Mouse (Mus musculus) left cerebral cortex, postnatal 25 days (tissue): ENCODE results near the gene Auts2. TPM values are rescaled to one million over a fixed set of nuclear protein-coding genes. Genes with fewer than 3 reads are reported as not detected.
A peak's percentile ranks its signal among the peaks of the same experiment; 100 is the strongest.
"Not testable (repeated sequence)": the region's sequence is repeated elsewhere in the genome, so short reads cannot be mapped to it uniquely, and the experiment has no call there.

Experiments used
- DNase-seq, 2 experiments: peaks; one replicate each; pipeline ENCODE4 v3.0.0; 2022; ENCODE audit warnings: low spot score in 2 of 2, mixed read lengths in 1 of 2
- intact Hi-C: fragments of 180-260 bp; cut with DNase I; formaldehyde crosslinking; loops from one replicate; pipeline ENCODE4 v1.15.1; 2025
- total RNA-seq, 2 experiments: library from RNA; stranded (reverse); gene quantifications; 2 replicates each; pipeline ENCODE4 v1.2.3; 2021

The Auts2 gene
- 100 to 1,000 TPM in 1 of 2 experiments, 10 to 100 TPM in 1; 95.9 to 104 TPM for total RNA-seq

- peak; percentile 83 to 88 for DNase-seq
- intact Hi-C loops = loop anchor here (5.0 to 10.0 kb wide), 7 partner anchors 71 to 1041 kb away; no protein-coding TSS in a partner anchor
These were observed at the start of gene Auts2 for GRCm38 (mm10) chr5:132543118-132544071. Gene Auts2, minus strand, starts transcription at chr5:132543344.

- intact Hi-C loops = no loop called here
- no peak for DNase-seq
These were observed 48.9 kb upstream of the Auts2 start for GRCm38 (mm10) chr5:132591721-132592695.

GRCm38 (mm10) chr5:132579774-132580173 is 36.6 kb upstream of the Auts2 start:
- peak in 1 of 2 experiments; percentile 2 for DNase-seq
- intact Hi-C loops = no loop called here

- intact Hi-C loops, DNase-seq: not testable (repeated sequence)
These were observed 17.6 kb upstream of the Auts2 start for GRCm38 (mm10) chr5:132560771-132561170.

- intact Hi-C loops = loop anchor here (10.0 kb wide), 3 partner anchors 339 to 1039 kb away; no protein-coding TSS in a partner anchor
- DNase-seq = no peak
These were observed 2.6 kb upstream of the Auts2 start for GRCm38 (mm10) chr5:132545761-132546160.

- intact Hi-C loops = loop anchor here (5.0 to 10.0 kb wide), 7 partner anchors 72 to 1040 kb away; no protein-coding TSS in a partner anchor
These were observed 1.2 kb upstream of the Auts2 start for GRCm38 (mm10) chr5:132544176-132544995.

GRCm38 (mm10) chr5:132542381-132543020 is 643 bp downstream of the Auts2 start:
- no peak for DNase-seq
- intact Hi-C loops = loop anchor here (5.0 to 10.0 kb wide), 7 partner anchors 70 to 1042 kb away; no protein-coding TSS in a partner anchor

More at GRCm38 (mm10) chr5:132544176-132544995, 1.2 kb upstream of the Auts2 start:
- DNase-seq = no peak

- intact Hi-C loops = loop anchor here (5.0 to 10.0 kb wide), 7 partner anchors 70 to 1043 kb away; no protein-coding TSS in a partner anchor
- DNase-seq = no peak
These were observed 1.2 kb downstream of the Auts2 start for GRCm38 (mm10) chr5:132541951-132542350.

- DNase-seq = peak; percentile 24 to 36
- intact Hi-C loops = loop anchor here (5.0 to 10.0 kb wide), 7 partner anchors 69 to 1043 kb away; no protein-coding TSS in a partner anchor
These were observed 1.7 kb downstream of the Auts2 start for GRCm38 (mm10) chr5:132541371-132541931.

GRCm38 (mm10) chr5:132540841-132541311 is 2.3 kb downstream of the Auts2 start:
- DNase-seq = peak; percentile 40 to 54
- intact Hi-C loops = loop anchor here (5.0 to 10.0 kb wide), 7 partner anchors 69 to 1044 kb away; no protein-coding TSS in a partner anchor

- intact Hi-C loops = no loop called here
- DNase-seq = no peak
These were observed 5.7 kb downstream of the Auts2 start for GRCm38 (mm10) chr5:132537475-132537874.

GRCm38 (mm10) chr5:132526395-132526794 is 16.7 kb downstream of the Auts2 start:
- intact Hi-C loops = no loop called here
- no peak for DNase-seq

GRCm38 (mm10) chr5:132521358-132521873 is 21.7 kb downstream of the Auts2 start:
- DNase-seq = no peak
- intact Hi-C loops = no loop called here

GRCm38 (mm10) chr5:132517879-132518278 is 25.3 kb downstream of the Auts2 start:
- intact Hi-C loops = no loop called here
- DNase-seq = no peak

GRCm38 (mm10) chr5:132514521-132514920 is 28.6 kb downstream of the Auts2 start:
- no peak for DNase-seq
- intact Hi-C loops = no loop called here

GRCm38 (mm10) chr5:132513206-132513605 is 29.9 kb downstream of the Auts2 start:
- no peak for DNase-seq
- intact Hi-C loops = no loop called here

- intact Hi-C loops = no loop called here
- DNase-seq = peak; percentile 34 to 80
These were observed 33.7 kb downstream of the Auts2 start for GRCm38 (mm10) chr5:132509464-132509885.
